Mouse (Mus musculus) urinary bladder, postnatal 36 days (tissue): Measurements from ENCODE around the gene Tsga13.

Source experiments
- DNase-seq, 2 experiments: peaks; one replicate each; pipeline ENCODE4 v3.0.0; 2022; ENCODE audit warnings: low spot score in 2 of 2, mixed read lengths in 1 of 2

Gene Tsga13

DNA sequence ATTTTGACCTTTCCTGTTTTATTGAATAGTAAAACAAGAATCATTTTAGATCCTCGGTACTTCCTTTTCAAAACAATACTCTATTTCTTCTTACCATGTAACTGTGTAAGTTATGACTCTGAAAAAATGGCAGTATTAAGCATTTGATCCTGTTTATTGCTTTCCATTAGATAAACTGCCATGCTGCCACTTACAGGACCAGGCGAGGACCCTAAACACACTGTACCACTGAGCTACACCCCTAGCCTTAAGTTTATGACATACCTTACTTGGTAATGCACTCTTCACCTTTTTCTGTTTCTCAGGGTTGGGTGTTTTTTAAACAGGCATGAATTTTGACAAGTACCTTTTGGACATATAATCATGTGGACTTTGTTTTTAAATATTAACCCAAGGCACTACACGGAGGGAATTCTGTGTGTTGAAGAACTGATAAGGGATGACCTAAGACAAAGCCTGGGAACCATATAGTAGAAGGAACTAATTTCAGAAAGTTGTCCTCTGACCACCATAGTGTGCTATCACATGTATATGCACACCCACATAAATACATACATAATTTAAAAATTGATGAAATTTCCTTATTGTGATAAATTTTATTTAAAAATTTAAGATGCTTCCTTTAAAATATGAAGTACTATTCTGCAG lies 50.2 kb downstream of the Tsga13 start:
- DNase-seq: no peak

DNA sequence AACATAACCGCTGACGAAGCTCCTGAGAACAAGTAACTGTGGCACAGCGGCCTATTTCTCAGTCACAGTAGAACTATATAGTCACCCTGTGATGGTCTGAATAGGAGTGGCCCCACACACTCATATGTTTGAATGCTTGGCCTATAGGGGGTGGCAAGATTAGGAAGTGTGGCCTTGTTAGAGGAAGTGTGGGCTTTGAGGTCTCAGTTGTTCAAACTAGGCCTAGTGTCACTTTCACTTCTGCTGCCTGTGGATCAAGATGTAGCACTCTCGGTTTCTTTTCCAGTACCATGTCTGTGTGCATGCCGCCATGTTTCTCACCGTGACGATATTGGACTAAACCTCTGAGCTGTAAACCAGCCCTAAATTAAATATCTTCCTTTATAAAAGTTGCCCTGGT lies 59.4 kb downstream of the Tsga13 start:
- DNase-seq: no peak

DNA sequence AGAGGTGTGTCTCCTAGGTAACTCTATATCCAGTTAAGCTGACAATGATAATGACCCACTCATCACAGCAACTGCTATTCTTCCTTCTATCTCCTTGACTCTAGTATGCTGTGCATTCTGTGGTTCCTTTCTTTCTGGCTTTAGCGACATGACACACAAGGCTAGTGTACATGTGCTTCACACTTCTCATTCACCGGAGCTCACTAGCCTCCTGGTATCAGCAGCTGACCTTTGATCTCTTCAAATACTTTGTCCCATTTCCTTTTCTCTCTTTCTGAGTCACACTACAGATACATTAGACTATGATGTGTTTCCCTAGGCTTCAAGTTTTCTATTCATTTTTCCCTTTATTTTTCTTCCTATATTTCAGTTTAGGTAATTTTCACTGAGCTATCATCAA lies 60.2 kb downstream of the Tsga13 start:
- DNase-seq: no peak

DNA sequence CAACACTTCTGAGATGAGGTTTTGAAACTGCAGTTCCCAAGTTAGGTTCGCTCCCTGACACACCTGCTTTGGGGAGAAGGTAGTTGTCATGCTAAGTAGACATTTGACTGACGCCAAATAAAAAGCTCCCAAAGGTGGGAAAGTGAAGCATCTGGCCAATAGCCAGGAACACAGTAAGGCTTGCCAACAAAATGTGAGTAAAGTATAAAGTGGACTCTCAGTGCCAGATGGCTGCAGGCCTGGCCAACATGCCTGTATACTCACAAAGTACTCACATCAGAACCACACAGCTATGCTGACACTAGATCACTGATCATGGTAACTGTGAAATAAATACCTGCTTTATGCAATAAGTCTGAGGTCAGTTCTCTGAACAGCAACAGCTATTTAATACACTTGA lies 65.6 kb downstream of the Tsga13 start:
- no peak for DNase-seq
